Mouse (Mus musculus) left cerebral cortex, postnatal 25 days (tissue): ENCODE measurements around the gene Cebpb. TPM values are rescaled to one million over a fixed set of nuclear protein-coding genes. Genes with fewer than 3 reads are reported as not detected.

Experiments
- DNase-seq, 2 experiments: peaks; one replicate each; pipeline ENCODE4 v3.0.0; 2022; ENCODE audit warnings: low spot score in 2 of 2, mixed read lengths in 1 of 2
- intact Hi-C: fragments of 180-260 bp; cut with DNase I; formaldehyde crosslinking; loops from one replicate; pipeline ENCODE4 v1.15.1; 2025
- microRNA-seq, 2 experiments: library from miRNA; unstranded; fragments of <30 nt; microRNA quantifications; one replicate each; pipeline ENCODE4 v1.2.0; 2022
- total RNA-seq, 2 experiments: library from RNA; stranded (reverse); gene quantifications; 2 replicates each; pipeline ENCODE4 v1.2.3; 2021

Gene Cebpb
- total RNA-seq, 2 experiments from 2014 or later: 12.1 to 12.7 TPM

GRCm38 (mm10) chr2:167710574-167710973 lies 21.9 kb downstream of the Cebpb start:
- intact Hi-C loops: no loop called here
- DNase-seq: no peak

DNA sequence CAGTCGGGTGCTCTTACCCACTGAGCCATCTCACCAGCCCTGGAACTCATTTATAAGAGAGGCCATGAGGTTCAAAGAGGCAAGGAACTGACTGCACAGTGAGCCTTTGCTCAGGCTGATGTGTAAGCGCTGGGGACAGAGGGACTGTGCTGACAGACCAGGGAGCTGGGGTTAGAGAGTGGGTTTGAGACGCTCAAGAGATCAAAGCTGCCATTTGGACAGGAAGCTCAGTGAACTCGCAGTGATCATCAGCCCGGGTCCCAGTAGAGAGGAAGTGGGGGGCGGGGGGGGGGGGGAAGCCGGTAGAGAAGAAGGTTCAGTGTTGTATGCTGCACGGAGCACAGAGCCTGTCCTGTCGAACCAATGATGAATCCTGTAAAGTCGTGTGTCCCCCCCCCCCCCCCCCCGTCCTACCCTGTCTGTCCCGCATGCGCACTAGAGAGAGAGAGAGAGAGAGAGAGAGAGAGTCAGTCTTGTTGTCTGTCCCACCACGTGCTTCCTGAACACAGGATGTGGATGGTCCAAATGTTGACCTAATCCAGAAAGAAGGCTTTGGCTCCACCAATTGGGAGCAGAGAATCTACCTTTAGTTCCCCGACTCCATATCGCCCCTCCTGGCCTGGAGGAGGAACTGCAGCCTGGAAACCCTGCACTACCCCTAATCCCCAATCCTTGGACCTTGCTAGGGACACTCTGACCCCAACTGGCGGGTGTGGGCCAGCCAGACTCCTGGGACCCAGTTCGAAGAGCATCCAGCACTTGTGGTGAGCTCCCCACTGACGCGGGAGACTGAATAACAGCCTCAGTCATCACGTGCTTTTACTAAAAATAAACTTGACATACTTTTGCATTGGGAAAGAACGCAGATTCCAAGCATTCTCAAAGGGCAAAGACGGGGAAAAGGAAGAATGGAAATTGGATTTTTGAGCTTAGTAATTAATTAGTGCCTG lies 24.4 kb downstream of the Cebpb start:
- intact Hi-C loops: no loop called here
- peak in 1 of 2 experiments; percentile 22 for DNase-seq

DNA sequence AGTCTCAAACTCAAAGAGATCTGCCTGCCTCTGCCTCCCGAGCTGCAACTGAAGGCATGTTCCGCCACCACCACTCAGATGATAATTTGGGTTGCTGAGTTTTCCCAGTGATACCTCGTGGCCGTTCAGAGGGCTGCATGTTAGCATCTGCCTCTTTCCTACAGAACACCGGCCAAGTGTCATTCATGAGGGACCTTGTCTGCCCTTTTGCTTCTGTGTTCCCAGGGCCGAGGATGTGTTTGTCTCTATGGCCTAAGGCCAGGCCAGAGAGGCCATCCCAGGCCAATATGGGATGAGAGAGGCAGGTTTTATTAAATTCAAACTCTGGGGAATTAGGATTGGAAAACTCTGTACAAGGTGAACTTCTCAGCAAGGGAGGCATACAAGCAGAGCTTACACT lies 25.6 kb downstream of the Cebpb start:
- intact Hi-C loops: no loop called here
- DNase-seq: no peak

GRCm38 (mm10) chr2:167715008-167715407 lies 26.3 kb downstream of the Cebpb start:
- intact Hi-C loops: no loop called here

GRCm38 (mm10) chr2:167717208-167717607 lies 28.5 kb downstream of the Cebpb start:
- intact Hi-C loops: no loop called here
- DNase-seq: no peak

More at GRCm38 (mm10) chr2:167715008-167715407, 26.3 kb downstream of the Cebpb start:
- peak; percentile 18 to 53 for DNase-seq

- intact Hi-C loops: no loop called here
- DNase-seq: no peak
Observed at GRCm38 (mm10) chr2:167719520-167719919, 30.8 kb downstream of the Cebpb start.

DNA sequence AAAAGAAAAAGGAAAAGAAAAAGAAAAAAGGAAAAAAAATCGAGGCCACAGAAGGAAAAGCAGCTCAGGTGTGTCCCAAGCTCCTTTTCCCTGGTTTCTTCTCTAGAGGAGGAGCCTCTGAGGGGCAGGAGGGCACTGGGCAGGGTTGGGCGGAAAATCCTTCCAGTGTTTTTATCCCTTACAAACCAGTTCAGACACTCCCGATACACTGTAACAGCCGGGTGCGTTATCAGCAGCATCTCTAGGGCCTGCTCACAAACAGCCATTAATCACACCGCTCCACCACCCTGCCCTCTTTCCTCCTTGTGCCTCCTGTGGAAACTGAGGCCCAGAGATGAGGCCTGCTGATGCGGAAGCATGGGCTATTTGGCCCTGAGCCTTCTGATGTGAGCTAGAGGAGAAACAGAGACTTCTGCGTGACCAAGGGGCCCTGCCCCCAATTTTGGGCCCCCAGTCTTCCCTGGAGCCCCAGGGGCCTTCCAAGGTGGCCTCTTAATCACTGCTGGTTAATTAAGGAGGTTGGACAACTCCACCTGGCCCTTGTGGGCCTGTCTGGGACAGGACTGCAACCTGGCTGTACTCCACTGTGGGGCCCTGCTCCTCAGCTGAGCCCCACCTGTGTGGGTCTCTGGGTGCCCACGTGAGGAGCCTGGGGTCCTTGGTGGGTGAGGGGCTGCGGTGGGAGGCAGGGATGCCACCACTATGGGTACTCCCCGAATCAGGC lies 32.6 kb downstream of the Cebpb start:
- intact Hi-C loops: no loop called here
- no peak for DNase-seq

DNA sequence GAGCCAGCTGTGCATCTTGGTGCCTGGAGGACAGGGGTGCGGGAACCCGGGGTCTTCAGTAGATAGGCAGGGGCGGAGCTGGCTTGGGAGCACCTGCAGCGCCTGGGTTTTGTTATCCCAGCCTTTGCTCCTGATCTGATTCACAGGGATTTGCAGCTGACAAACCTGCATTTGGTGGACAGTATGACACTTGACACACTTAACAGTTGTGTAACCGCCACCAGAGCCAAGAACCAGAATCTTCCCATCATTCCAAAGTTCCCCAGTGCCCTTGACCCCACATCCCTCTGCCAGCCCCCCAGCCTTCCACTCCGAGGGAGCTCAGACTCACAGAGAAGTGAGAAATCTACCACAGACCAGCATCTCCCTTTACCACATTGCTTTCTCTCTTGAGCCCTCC lies 33.8 kb downstream of the Cebpb start:
- intact Hi-C loops: no loop called here
- no peak for DNase-seq

- DNase-seq: no peak
- intact Hi-C loops: no loop called here
Observed at GRCm38 (mm10) chr2:167723589-167724206, 35.0 kb downstream of the Cebpb start.

DNA sequence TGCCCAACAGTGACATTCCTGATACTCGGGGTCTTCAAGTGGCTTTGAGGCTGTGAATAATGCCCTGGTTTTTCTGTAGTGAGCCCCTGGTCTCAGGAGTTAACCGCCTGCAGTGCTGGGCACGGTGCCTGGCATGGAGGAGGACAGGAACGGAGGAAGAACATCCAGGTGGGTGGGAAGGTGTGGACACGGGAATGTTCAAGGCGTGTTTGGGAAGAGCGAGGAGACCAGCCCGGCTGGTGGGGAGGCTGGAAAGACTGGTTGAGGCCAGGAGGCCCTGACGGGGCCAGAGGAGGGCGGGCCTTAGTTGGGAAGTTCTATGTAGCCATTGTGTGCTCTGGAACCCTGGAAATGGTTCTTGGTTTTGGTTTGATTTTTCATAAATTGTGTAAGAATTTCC lies 37.2 kb downstream of the Cebpb start:
- no peak for DNase-seq
- intact Hi-C loops: no loop called here

DNA sequence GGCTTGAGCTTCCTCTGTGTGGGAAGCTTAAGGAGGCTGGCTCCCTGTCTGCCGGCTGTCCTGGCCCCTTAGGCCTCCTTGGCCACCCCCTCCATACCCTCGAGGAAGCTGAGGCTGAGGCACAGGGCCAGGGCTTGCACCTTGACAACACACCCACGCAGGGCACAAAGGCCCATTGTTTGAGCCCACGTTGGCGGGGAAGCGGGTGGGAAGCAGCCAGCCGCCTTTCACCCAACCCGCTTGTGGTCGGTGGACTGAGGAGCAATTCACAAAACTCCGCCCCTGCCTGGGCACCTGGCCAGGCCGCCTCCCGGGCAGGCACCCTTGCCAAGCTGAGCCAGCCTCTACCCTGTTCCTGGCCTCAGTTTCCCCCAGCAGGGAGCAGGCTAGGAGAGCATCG lies 38.4 kb downstream of the Cebpb start:
- intact Hi-C loops: no loop called here
- peak; percentile 23 to 49 for DNase-seq

GRCm38 (mm10) chr2:167730036-167730435 lies 41.3 kb downstream of the Cebpb start:
- DNase-seq: no peak
- intact Hi-C loops: no loop called here

DNA sequence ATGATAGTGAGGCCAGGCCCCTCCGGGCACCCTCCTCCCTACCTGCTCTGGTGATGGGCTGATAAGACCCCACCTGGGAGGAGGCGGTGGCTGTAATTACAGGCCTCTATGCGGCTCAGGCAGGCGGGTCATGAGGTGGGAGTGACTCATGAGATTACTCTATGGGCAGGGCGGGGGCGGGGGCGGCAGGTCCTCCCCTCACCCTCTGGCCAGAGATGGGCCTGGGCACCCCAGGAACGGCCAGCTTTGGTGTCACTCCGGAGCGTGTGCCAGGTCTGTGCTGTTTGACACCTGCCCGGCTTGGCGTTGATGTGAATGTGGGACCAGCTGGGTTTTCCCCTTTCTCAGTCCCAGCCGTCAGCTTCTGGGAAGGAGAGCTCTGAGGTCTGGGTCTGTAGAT lies 42.4 kb downstream of the Cebpb start:
- intact Hi-C loops: no loop called here
- no peak for DNase-seq

- DNase-seq: no peak
- intact Hi-C loops: no loop called here
Observed at GRCm38 (mm10) chr2:167734861-167735260, 46.1 kb downstream of the Cebpb start.

- intact Hi-C loops: no loop called here
- no peak for DNase-seq
Observed at GRCm38 (mm10) chr2:167739030-167739429, 50.3 kb downstream of the Cebpb start.

Small RNAs within 50 kb of the gene (microRNA-seq; reads per million reads assigned to microRNA genes)
- 0 reads per million in 2 experiments for gene Gm22355

Other genes starting within 250 kb of the Cebpb start
- gene Rnf114, start 196.3 kb upstream of the Cebpb start, total RNA-seq: 10 to 100 TPM; 59.7 to 61.3 TPM
- 10 to 100 TPM; 72.0 to 74.4 TPM for gene Spata2, start 196.0 kb upstream of the Cebpb start, total RNA-seq
- under 1 TPM; 0.57 to 0.94 TPM for gene Snai1, start 150.7 kb upstream of the Cebpb start, total RNA-seq
- 100 to 1,000 TPM; 254 to 264 TPM for gene Ube2v1, start 56.8 kb upstream of the Cebpb start, total RNA-seq
- gene Gm20431, start 27.4 kb upstream of the Cebpb start, total RNA-seq: 10 to 100 TPM; 43.9 to 47.8 TPM
- 10 to 100 TPM; 49.7 to 54.0 TPM for gene Tmem189, start 907 bp downstream of the Cebpb start, total RNA-seq
- 10 to 100 TPM; 56.4 to 59.5 TPM for gene Ptpn1, start 243.1 kb downstream of the Cebpb start, total RNA-seq